Mouse (Mus musculus) C2C12 (cell line): ENCODE measurements around the gene Trmt1.
"Not testable (repeated sequence)": the region's sequence is repeated elsewhere in the genome, so short reads cannot be mapped to it uniquely, and the experiment has no call there.

ENCODE experiments used
- CEBPB ChIP-seq: IDR thresholded peaks from one replicate; pipeline ENCODE4 v1.6.1; 2011; ENCODE audit warnings: low read depth, mild to moderate bottlenecking, control low read depth, moderate library complexity
- CTCF ChIP-seq: IDR thresholded peaks from one replicate; pipeline ENCODE4 v1.5.1; 2011; ENCODE audit not compliant: control insufficient read depth, insufficient read depth, insufficient read length
- FOSL1 ChIP-seq: IDR thresholded peaks from one replicate; pipeline ENCODE4 v1.8.0; 2011; ENCODE audit warnings: mild to moderate bottlenecking, low read length; ENCODE audit not compliant: poor library complexity, insufficient read depth, severe bottlenecking
- MAX ChIP-seq: IDR thresholded peaks from one replicate; pipeline ENCODE4 v1.6.1; 2011; ENCODE audit warnings: mild to moderate bottlenecking, control low read depth
- MYOD1 ChIP-seq: IDR thresholded peaks from one replicate; pipeline ENCODE4 v1.6.1; 2011; ENCODE audit warnings: low read depth; ENCODE audit not compliant: control insufficient read depth, insufficient read length
- MYOG ChIP-seq: IDR thresholded peaks from one replicate; pipeline ENCODE4 v1.6.1; 2011; ENCODE audit not compliant: control insufficient read depth, insufficient read length; ENCODE audit errors: extremely low read depth
- USF1 ChIP-seq: IDR thresholded peaks from one replicate; pipeline ENCODE4 v1.6.1; 2011; ENCODE audit warnings: low read depth, mild to moderate bottlenecking, control low read depth, moderate library complexity

GRCm38 (mm10) chr8:84670295-84671006, 15.7 kb upstream of the Trmt1 start:
- TF ChIP-seq MYOG, CTCF, MYOD1, USF1, MAX, CEBPB, FOSL1: not testable (repeated sequence)
